Mouse (Mus musculus) CD4-positive, CD25-positive, alpha-beta regulatory T cell, adult 4 months (primary cell): ENCODE data around the gene Vip. TPM values are rescaled to one million over a fixed set of nuclear protein-coding genes. Genes with fewer than 3 reads are reported as not detected.

ENCODE experiments used
- ATAC-seq: one replicate; pipeline ENCODE4 v1.8.0; 2017
- polyA plus RNA-seq, 2 experiments: library from polyadenylated mRNA; unstranded; fragments of 100-300 nt; shearing (Covaris generic); gene quantifications; one replicate each; pipeline ENCODE4 v1.2.1; 2017

The Vip gene
- polyA plus RNA-seq = not detected

- ATAC-seq = no peak
Measured at GRCm38 (mm10) chr10:5639112-5639511, at the start of gene Vip. TSS of gene Vip (plus strand) at chr10:5639218.

- ATAC-seq = no peak
Measured at GRCm38 (mm10) chr10:5591061-5591460, 48.0 kb upstream of the Vip start.

GRCm38 (mm10) chr10:5591996-5592395 lies 47.0 kb upstream of the Vip start:
- ATAC-seq = no peak

DNA sequence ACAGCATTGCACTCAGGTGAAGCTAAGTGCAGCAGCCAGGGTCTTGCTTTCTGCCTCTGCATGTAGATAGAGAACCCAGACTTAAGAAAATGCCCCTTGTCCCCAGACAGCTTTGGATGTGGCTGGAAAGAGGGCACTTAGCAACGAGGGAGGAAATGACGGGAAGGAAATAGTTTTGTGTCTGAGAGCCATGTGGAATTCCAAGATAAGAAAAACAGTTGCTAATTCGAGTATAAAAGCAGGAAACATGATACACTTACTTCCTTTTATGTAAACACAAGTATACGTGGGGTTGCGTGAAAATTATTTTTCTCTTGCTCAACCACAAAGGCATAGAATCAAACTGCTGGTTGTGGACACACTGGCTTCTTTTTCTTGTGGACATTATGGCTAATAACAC lies 45.6 kb upstream of the Vip start, which contains the start of gene Myct1:
TSS of gene Myct1 (plus strand) at position 312 of the 400 bp plus-strand sequence.
- no peak for ATAC-seq

DNA sequence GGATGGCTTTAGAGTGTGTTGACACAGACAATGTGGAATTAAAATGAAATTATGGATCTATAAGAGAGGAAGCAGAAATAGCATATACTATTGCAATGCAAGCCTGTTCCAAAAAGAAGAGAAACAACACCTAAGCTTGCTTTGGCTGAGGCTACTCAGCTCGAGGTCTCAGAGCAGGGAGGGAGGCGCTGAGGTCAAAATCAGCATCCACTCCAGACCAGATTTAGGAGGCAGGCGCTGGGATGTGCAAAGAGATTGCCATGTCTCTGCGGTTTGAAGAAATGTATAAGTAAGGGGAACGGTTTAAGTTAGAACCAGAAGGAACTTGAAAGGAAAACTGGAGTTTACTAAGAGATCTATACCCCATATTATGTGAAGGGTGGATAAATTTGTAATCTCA lies 44.6 kb upstream of the Vip start:
- no peak for ATAC-seq

DNA sequence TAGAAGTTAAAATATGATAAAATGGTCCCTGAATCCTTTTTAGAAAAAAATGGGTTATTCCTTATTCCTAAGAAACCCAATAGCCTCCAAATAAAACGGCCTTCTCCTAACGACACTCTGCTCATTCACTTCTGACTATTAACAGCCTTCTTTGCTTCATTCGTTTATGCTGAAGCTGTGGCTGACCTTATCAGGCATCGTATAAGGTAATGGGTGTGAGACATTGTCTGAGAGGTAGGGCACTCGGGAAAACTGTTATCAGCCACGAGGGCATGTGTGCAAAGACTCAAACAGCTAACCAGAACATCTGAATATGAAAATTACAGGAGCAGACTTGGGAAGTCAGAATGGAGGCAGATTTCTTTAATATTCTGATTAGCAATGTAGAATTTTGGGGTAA lies 42.5 kb upstream of the Vip start:
- no peak for ATAC-seq

GRCm38 (mm10) chr10:5600123-5600522 lies 38.9 kb upstream of the Vip start:
- peak; percentile 68 for ATAC-seq

DNA sequence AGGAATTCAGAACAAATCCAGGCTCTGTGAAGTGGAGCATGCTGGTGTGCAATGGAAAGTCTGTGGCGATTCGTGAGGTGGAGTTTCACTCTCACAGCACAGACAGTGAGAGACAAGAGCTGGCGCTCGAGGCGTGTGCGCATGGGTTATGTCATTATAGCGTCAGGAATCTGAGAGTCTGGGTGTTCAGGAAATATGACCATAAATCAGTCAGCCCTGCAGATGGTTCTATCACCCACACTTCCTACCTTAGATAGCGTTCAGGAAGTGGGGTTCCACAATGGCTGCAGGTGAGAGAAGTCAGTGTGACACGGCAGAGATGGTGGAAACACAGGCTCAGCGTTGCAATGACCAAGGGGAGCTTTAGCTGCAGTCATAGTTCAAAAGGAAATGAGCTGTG lies 35.5 kb upstream of the Vip start:
- peak; percentile 39 for ATAC-seq

DNA sequence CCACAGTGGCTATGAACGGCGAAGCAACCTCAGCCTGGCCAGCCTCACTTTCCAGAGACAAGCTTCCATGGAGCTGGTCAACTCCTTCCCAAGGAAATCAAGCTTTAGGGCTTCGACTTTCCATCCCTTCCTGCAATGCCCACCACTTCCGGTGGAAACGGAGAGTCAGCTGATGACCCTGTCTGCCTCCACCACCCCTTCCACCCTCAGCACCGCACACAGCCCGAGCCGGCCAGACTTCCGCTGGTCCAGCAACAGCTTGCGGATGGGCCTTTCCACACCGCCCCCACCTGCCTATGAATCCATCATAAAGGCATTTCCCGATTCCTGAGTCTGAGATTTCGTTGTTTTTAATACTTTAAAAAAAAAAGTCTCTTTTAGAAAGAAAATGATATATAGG lies 34.6 kb upstream of the Vip start:
- no peak for ATAC-seq

DNA sequence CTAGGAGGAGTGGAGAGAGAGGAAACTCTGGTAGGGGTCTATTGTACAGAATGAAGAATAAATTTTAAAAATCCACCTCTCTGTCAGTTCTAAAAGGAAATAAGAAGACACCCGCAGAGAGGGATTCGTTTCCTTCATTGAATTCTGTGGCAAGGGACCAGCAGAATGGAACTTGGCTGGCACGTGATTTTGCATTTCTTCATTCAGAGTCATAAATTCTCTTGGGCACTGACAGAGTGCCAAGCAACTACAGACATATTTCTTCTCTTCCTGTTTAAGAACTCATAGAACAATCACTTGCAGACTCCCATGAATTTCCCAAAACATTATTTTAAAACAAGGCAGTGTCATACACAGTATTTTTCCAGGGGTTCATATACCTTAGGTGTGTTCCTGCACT lies 30.1 kb upstream of the Vip start:
- ATAC-seq = no peak

- no peak for ATAC-seq
Measured at GRCm38 (mm10) chr10:5615186-5616040, 23.6 kb upstream of the Vip start.

- no peak for ATAC-seq
Measured at GRCm38 (mm10) chr10:5626268-5626667, 12.8 kb upstream of the Vip start.

DNA sequence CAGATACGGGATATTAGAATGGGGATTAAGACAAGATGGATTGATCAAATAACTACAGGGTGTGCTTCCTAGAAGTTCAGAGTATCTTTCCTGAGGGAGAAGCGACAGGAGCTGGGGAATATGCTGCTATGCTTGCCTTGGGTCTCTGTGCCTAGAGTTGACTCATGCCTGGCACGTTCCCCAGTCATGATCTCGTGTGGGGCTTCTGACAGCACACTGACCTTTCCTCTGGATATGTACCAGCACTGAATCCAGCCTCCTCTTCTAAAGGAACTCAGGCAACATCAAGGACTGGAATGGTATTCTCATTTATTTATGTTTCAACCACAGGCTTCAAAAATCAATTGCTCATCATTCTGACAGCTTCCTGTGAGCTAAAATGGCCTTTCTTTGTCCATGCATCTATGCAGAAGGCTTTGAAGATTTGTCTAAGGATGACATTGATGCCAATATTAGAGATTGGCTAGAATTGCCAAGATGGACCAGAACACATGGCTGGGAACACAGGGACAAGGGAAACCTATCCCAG lies 5.3 kb upstream of the Vip start:
- ATAC-seq = no peak

DNA sequence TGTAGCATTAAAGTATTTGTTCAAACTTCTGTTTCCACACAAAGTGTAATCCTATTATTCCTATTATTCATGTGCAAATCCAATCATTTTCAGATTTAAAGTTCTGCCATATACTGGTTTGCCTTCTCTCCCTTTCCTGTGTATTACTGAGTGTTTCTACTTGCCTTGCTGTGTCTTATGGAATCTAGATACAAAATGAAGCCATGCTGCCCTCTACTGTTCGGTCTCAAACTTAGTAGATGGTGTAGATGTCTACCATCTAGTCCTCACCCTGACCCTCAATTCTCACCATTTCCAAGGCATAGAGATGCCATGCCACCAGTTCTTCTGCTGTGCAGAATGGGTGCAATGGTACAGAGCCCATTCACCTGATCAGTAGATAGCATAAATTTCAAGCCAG lies 4.7 kb upstream of the Vip start:
- no peak for ATAC-seq

GRCm38 (mm10) chr10:5637322-5637721 lies 1.7 kb upstream of the Vip start:
- ATAC-seq = no peak

DNA sequence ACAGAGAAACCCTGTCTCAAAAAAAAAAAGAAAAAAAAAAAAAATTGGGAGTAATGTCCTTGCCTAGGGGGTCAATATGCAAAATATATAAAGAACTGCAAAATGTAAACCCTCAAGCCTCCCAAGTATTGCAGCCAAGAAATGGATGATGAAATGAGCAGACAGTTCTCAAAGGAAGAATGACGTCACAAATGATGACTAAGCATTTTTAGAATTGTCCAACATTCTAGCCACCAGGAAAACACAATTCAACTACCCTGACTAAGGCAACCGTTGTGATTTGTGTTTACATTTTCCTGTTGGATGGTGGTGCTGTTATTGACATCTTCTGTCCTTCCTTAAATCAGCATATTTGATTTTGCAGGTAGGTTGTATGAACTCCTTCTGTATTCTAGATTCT lies 42.3 kb downstream of the Vip start:
- ATAC-seq = no peak

- no peak for ATAC-seq
Measured at GRCm38 (mm10) chr10:5685608-5686007, 46.6 kb downstream of the Vip start.

DNA sequence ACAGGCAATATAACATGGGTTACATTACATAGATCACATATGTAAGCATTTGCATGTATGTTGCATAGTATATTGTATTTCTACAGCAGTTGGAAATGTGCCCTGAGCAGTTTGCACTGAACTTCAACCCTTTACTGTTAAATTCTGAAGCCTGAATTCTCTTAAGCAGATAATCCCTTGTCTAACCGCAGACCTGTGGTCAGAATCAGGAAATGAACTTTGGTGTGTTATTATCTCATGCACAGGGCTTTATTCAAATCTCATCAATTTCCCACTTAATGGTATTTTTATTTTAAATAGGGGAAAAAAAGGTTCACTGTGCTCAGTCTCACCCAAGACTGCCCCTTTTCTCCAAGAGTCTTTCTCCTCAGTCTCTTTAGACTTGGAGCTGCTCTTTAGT lies 55.3 kb downstream of the Vip start:
- ATAC-seq = no peak

Other genes with a start within 250 kb of the Vip start
- 10 to 100 TPM; 14.1 to 22.9 TPM for gene Syne1, start 87.7 kb upstream of the Vip start, polyA plus RNA-seq
- not detected for gene Myct1, start 45.4 kb upstream of the Vip start, polyA plus RNA-seq
- gene Fbxo5, start 166.4 kb downstream of the Vip start, polyA plus RNA-seq = 10 to 100 TPM; 12.5 to 18.1 TPM
- 1 to 10 TPM; 7.3 to 8.0 TPM for gene Mtrf1l, start 184.7 kb downstream of the Vip start, polyA plus RNA-seq